Mouse (Mus musculus) cerebellum, postnatal 36 days (tissue): ENCODE measurements around the gene Larp7.

Experiments
- DNase-seq, 2 experiments: peaks; one replicate each; pipeline ENCODE4 v3.0.0; 2021 to 2022; ENCODE audit warnings: mixed read lengths in 2 of 2

The Larp7 gene

DNA sequence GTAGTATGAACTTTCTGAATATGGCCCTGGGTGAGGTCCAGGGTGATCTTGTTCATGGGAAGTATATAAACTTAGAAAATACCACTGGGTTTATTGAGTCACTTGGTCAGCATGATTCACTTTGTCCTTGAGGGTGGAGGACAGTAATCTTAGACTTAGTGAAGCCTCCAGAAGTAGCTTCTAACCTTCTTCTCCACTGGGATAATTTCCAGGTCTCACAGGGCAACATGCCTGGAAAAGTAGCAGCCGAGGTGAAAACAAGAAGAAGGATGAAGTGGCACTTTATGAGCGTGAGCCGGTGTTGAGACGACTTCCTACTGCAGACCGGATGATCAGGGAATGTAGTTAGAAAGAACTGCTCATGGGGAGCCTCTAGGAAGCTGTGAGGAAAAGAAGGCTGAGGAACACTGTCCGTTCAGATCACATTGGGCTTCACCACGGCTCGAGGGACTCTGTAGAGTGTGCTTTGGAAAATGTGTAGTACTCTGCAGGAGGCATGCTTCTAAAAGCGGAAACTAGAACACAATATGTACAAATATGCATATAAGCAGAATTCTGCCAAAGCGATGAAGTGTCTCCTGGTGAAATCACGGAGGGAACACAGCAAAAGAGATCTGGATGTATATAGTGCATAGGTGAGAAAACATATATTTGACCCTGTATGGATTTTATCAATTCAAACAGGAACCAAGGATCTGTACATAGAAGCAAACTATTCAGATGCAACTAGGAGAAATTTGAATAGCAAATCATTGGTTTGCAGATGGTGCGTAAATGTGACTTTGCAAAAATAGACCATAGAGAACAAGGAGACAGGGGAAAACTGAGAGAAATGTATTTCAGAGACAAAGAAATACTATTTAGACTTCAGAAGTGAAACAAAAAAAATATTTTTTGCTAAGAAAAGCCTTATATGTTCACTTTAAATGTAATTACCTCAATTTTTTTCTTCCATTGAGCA, 41.1 kb downstream of the Larp7 start:
- no peak for DNase-seq

- DNase-seq: no peak
Observed at GRCm38 (mm10) chr3:127507878-127508783, 45.0 kb downstream of the Larp7 start.

DNA sequence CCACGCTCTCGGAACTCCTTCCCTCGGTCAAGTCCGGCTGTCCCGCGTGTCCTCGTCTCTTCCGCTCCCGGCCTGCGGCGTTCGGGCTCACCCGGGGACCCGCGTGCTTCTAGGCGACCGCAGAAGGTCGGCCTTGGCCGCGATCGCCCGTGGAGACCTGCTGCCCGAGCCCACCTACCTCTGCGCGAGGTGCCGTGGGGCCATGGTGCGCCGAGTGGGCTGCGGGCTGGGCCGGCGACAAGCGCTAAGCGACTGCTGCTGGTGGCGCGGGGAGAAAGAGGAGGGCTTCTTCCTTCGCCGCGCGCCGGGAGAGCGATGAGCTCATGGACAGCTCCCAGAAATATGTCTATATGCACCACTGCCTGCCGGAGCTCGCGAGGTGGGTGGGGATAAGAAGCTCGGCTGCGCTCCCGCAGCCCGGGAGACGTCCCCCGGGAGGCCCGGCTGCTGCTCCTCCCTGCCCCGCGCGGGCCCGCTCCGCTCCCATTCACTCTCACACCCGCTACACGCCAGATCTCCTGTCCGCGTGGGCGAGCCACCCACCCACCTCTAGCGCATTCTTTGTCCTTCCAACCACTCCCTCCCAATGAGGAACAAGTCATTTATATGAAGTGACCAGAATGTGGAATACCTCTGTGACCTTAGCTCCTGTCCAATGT, 54.3 kb downstream of the Larp7 start, which contains the start of gene Ank2:
TSS of gene Ank2 (minus strand) at position 609 of the 659 bp plus-strand sequence.
- peak; percentile 44 to 50 for DNase-seq

DNA sequence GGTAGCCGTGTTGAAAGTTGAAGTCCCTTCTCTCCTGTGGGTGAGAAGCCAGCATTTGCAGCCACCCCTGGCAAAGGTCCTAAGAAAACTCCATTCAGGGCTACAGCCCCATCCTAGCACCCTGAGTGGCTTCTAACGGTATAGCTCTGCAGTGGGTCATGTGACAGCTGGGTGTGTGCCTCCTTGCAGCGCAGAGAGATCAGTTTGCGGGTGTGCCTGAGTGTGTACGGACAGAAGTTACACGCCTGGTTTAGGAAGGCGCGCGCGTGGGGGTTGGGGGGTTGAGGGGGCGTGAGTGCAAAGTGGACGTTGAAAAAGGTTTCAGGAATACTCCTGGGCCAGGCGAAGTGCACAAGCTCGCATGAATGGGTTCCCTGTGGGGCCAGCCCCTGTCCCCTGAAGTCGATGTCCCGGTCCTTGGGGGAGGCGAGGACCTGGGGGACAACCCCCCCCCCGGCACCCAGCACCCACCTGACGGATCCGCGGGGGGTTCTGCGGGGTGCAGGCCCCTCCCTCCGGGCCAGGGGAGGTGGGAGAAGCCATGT, 54.9 kb downstream of the Larp7 start:
- peak; percentile 16 to 28 for DNase-seq

DNA sequence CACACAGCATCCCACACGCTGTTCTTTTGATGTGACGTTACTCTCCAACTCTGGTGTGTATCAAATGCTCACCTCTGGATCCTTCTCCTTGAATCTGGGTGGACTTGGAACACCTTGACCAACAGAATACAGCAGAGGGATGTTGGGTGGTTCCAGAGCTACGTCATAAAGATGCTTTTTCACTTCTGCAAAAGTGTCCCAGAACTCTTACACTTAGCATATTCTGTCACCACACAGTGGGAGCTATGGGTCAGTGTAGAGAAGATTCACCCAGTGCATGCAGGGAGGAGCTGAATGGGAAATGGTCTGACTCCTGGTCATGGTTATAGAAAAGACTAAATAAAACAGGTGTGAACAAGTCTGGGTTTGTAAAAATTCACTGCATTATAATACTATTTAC, 60.5 kb downstream of the Larp7 start:
- no peak for DNase-seq

GRCm38 (mm10) chr3:127487302-127487701, 65.8 kb downstream of the Larp7 start:
- no peak for DNase-seq
